Mouse (Mus musculus): ENCODE data around the gene Tmcc2. TPM values are rescaled to one million over a fixed set of nuclear protein-coding genes. Genes with fewer than 3 reads are reported as not detected.
A peak's percentile ranks its signal among the peaks of the same experiment; 100 is the strongest.

Tmcc2 gene
- polyA plus RNA-seq, 1 experiment, result 6.0 TPM

DNA sequence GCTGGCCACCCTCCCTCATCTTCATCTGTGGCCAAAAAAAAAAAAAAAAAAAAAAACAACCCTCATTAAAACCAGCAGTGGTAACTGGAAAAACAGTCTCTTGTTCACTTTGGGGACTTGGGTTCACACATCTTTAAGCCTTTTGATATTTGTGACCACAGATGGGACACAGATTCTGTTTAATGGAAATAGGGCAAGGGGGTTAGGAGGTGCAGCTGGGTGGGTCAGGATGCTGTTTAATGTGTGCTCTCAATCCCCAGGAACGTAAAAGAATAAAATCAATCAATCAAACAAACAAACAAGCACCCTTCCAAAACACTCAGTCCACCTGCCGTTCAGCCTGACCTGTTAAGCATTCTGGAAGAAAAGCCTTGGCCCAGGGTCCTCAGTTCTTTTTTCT lies 57.9 kb downstream of the Tmcc2 start:
- peaks cover 16% of the 10 kb centered on the region for H3K36me3 ChIP-seq (ENCODE audit: control insufficient read depth, insufficient read depth, low read length)
- no peak overlapping the region for H3K4me3 ChIP-seq (ENCODE audit: insufficient read depth, low read depth, low read length)
- H3K27me3 ChIP-seq (replicated peaks; ENCODE audit: control insufficient read depth, insufficient read depth, low read length), result no peaks in the 10 kb centered on the region
- H3K4me1 ChIP-seq (ENCODE audit: control insufficient read depth, insufficient read depth, low read length), result peaks cover 72% of the 10 kb centered on the region
- DNase-seq, result no peak
- peak overlapping the region; percentile 49 for H3K27ac ChIP-seq (ENCODE audit: insufficient read depth, low read depth, low read length)
- 8% methylated on average over 2 of the region's 2 CpGs for WGBS
- TF ChIP-seq POLR2A (IDR thresholded peaks at IDR 0.05; ENCODE audit: low read depth, low read length) (no peak), CTCF (conservative IDR thresholded peaks at IDR 0.05; ENCODE audit: insufficient read depth, insufficient read length, low read depth, low read length) (no peak)

DNA sequence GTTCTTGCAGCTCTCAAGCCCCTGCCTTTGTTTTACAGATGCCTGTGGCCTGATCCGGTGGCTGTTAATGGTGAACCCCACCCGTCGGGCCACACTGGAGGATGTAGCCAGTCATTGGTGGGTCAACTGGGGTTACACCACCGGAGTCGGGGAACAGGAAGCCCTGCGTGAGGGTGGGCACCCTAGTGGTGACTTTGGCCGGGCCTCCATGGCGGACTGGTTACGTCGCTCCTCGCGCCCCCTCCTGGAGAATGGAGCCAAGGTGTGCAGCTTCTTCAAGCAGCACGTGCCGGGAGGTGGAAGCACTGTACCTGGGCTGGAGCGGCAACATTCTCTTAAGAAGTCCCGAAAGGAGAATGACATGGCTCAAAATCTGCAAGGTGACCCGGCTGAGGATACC lies 59.8 kb downstream of the Tmcc2 start:
- no peak for DNase-seq
- H3K27ac ChIP-seq (ENCODE audit: insufficient read depth, low read depth, low read length), result no peak overlapping the region
- peaks cover 22% of the 10 kb centered on the region for H3K36me3 ChIP-seq (ENCODE audit: control insufficient read depth, insufficient read depth, low read length)
- no peaks in the 10 kb centered on the region for H3K27me3 ChIP-seq (replicated peaks; ENCODE audit: control insufficient read depth, insufficient read depth, low read length)
- WGBS, result 59% methylated on average over 17 of the region's 17 CpGs
- TF ChIP-seq POLR2A (IDR thresholded peaks at IDR 0.05; ENCODE audit: low read depth, low read length) (no peak), CTCF (conservative IDR thresholded peaks at IDR 0.05; ENCODE audit: insufficient read depth, insufficient read length, low read depth, low read length) (no peak)
- no peak overlapping the region for H3K4me3 ChIP-seq (ENCODE audit: insufficient read depth, low read depth, low read length)
- H3K4me1 ChIP-seq (ENCODE audit: control insufficient read depth, insufficient read depth, low read length), result peaks cover 73% of the 10 kb centered on the region

GRCm38 (mm10) chr1:132330397-132330796 lies 60.7 kb downstream of the Tmcc2 start:
- H3K27ac ChIP-seq (ENCODE audit: insufficient read depth, low read depth, low read length), result peak overlapping the region; percentile 13; the same call in 1 of the 2 replicates
- WGBS, result 42% methylated on average over 15 of the region's 15 CpGs
- H3K36me3 ChIP-seq (ENCODE audit: control insufficient read depth, insufficient read depth, low read length), result peaks cover 22% of the 10 kb centered on the region
- H3K4me3 ChIP-seq (ENCODE audit: insufficient read depth, low read depth, low read length), result no peak overlapping the region
- no peak for DNase-seq
- no peaks in the 10 kb centered on the region for H3K27me3 ChIP-seq (replicated peaks; ENCODE audit: control insufficient read depth, insufficient read depth, low read length)
- no peak for TF ChIP-seq POLR2A (IDR thresholded peaks at IDR 0.05; ENCODE audit: low read depth, low read length)
- TF ChIP-seq CTCF (conservative IDR thresholded peaks at IDR 0.05; ENCODE audit: insufficient read depth, insufficient read length, low read depth, low read length), result no peak
- H3K4me1 ChIP-seq (ENCODE audit: control insufficient read depth, insufficient read depth, low read length), result peaks cover 65% of the 10 kb centered on the region

DNA sequence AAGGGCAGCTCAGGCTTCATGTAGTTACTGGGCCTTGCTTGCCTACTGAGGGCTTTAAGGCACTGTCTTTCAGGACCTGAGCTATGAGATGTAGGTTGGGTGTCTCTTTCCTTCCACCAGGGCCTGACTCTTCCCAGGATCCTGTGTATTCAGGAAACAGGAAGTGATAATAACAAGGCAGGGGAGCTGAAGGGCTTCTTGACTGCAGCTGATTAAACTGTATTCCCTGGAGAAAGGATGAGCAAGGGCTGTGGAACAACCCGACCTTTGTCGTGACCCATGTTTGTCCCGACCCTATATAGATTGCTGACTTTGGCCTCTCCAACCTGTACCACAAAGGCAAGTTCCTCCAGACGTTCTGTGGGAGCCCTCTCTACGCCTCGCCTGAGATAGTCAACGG lies 61.4 kb downstream of the Tmcc2 start:
- no peaks in the 10 kb centered on the region for H3K27me3 ChIP-seq (replicated peaks; ENCODE audit: control insufficient read depth, insufficient read depth, low read length)
- peak overlapping the region; percentile 13; the same call in 1 of the 2 replicates for H3K27ac ChIP-seq (ENCODE audit: insufficient read depth, low read depth, low read length)
- WGBS, result 54% methylated on average over 7 of the region's 7 CpGs
- H3K36me3 ChIP-seq (ENCODE audit: control insufficient read depth, insufficient read depth, low read length), result peaks cover 22% of the 10 kb centered on the region
- no peak overlapping the region for H3K4me3 ChIP-seq (ENCODE audit: insufficient read depth, low read depth, low read length)
- no peak for DNase-seq
- peaks cover 61% of the 10 kb centered on the region for H3K4me1 ChIP-seq (ENCODE audit: control insufficient read depth, insufficient read depth, low read length)
- TF ChIP-seq POLR2A (IDR thresholded peaks at IDR 0.05; ENCODE audit: low read depth, low read length), result no peak
- no peak for TF ChIP-seq CTCF (conservative IDR thresholded peaks at IDR 0.05; ENCODE audit: insufficient read depth, insufficient read length, low read depth, low read length)

GRCm38 (mm10) chr1:132328565-132328964 lies 62.5 kb downstream of the Tmcc2 start:
- no peak overlapping the region for H3K27ac ChIP-seq (ENCODE audit: insufficient read depth, low read depth, low read length)
- WGBS, result 43% methylated on average over 3 of the region's 3 CpGs
- TF ChIP-seq CTCF (conservative IDR thresholded peaks at IDR 0.05; ENCODE audit: insufficient read depth, insufficient read length, low read depth, low read length) (no peak), POLR2A (IDR thresholded peaks at IDR 0.05; ENCODE audit: low read depth, low read length) (no peak)
- H3K4me3 ChIP-seq (ENCODE audit: insufficient read depth, low read depth, low read length), result no peak overlapping the region
- no peaks in the 10 kb centered on the region for H3K27me3 ChIP-seq (replicated peaks; ENCODE audit: control insufficient read depth, insufficient read depth, low read length)
- peaks cover 22% of the 10 kb centered on the region for H3K36me3 ChIP-seq (ENCODE audit: control insufficient read depth, insufficient read depth, low read length)
- H3K4me1 ChIP-seq (ENCODE audit: control insufficient read depth, insufficient read depth, low read length), result peaks cover 57% of the 10 kb centered on the region
- peak; percentile 90 for DNase-seq

DNA sequence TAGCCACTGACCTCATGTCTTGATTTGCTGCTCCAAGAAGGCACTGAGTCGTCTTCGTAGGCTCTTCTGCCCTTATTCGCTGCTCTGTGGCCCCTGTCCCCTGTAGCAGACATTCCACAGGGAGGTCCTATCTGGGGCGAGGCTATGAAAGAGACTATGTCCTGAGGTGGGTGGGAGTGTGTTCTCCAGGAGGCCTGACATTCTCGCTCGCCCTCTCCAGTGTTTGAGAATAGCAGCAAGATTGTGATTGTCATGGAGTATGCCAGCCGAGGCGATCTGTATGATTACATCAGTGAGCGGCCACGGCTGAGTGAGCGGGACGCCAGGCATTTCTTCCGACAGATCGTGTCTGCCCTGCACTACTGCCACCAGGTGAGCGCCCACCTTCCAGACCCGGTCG lies 63.6 kb downstream of the Tmcc2 start:
- H3K36me3 ChIP-seq (ENCODE audit: control insufficient read depth, insufficient read depth, low read length), result peaks cover 22% of the 10 kb centered on the region
- TF ChIP-seq POLR2A (IDR thresholded peaks at IDR 0.05; ENCODE audit: low read depth, low read length) (no peak), CTCF (conservative IDR thresholded peaks at IDR 0.05; ENCODE audit: insufficient read depth, insufficient read length, low read depth, low read length) (no peak)
- H3K4me1 ChIP-seq (ENCODE audit: control insufficient read depth, insufficient read depth, low read length), result peaks cover 55% of the 10 kb centered on the region
- H3K4me3 ChIP-seq (ENCODE audit: insufficient read depth, low read depth, low read length), result no peak overlapping the region
- 42% methylated on average over 17 of the region's 17 CpGs for WGBS
- DNase-seq, result no peak
- peak overlapping the region; percentile 34 for H3K27ac ChIP-seq (ENCODE audit: insufficient read depth, low read depth, low read length)
- H3K27me3 ChIP-seq (replicated peaks; ENCODE audit: control insufficient read depth, insufficient read depth, low read length), result no peaks in the 10 kb centered on the region

- TF ChIP-seq POLR2A (IDR thresholded peaks at IDR 0.05; ENCODE audit: low read depth, low read length) (no peak), CTCF (conservative IDR thresholded peaks at IDR 0.05; ENCODE audit: insufficient read depth, insufficient read length, low read depth, low read length) (no peak)
- Histone ChIP-seq H3K27ac (ENCODE audit: insufficient read depth, low read depth, low read length) (peak overlapping the region; percentile 34; the same call in 1 of the 2 replicates), H3K4me3 (ENCODE audit: insufficient read depth, low read depth, low read length) (no peak overlapping the region), H3K27me3 (replicated peaks; ENCODE audit: control insufficient read depth, insufficient read depth, low read length) (no peaks in the 10 kb centered on the region), H3K4me1 (ENCODE audit: control insufficient read depth, insufficient read depth, low read length) (peaks cover 55% of the 10 kb centered on the region), H3K36me3 (ENCODE audit: control insufficient read depth, insufficient read depth, low read length) (peaks cover 19% of the 10 kb centered on the region)
- peak; percentile 75 for DNase-seq
- 25% methylated on average over 9 of the region's 9 CpGs for WGBS
These were observed 64.3 kb downstream of the Tmcc2 start for GRCm38 (mm10) chr1:132326777-132327176.

All from kidney, adult 2 months (tissue).